Mouse (Mus musculus): ENCODE data around the gene Tmem121. TPM values are rescaled to one million over a fixed set of nuclear protein-coding genes. Genes with fewer than 3 reads are reported as not detected.
"Not testable (repeated sequence)": the region's sequence is repeated elsewhere in the genome, so short reads cannot be mapped to it uniquely, and the experiment has no call there.

Gene Tmem121
- polyA plus RNA-seq, 1 experiment from 2014 or later: 17.0 TPM

GRCm38 (mm10) chr12:113224687-113225091, 39.0 kb downstream of the Tmem121 start:
- H3K36me3 ChIP-seq (ENCODE audit: control insufficient read depth, insufficient read depth, low read length): no peaks in the 10 kb centered on the region
- H3K27me3 ChIP-seq (ENCODE audit: control insufficient read depth, insufficient read depth, low read length): no peaks in the 10 kb centered on the region
- no peaks in the 10 kb centered on the region for H3K4me1 ChIP-seq (replicated peaks; ENCODE audit: control insufficient read depth, insufficient read depth, low read length)
- no peaks in the 10 kb centered on the region for H3K9me3 ChIP-seq (ENCODE audit: control insufficient read depth, low read length)
- H3K9ac ChIP-seq (ENCODE audit: low read length): no peak overlapping the region
- DNase-seq (ENCODE audit: low spot score) (peak; percentile 34), ATAC-seq (replicated peaks; ENCODE audit: low FRiP score) (no peak)
- no peak overlapping the region for H3K27ac ChIP-seq (ENCODE audit: low read depth, low read length)
- no peak overlapping the region for H3K4me3 ChIP-seq (ENCODE audit: low read depth, low read length)
- H3K4me2 ChIP-seq (ENCODE audit: low read depth, low read length, severe bottlenecking): no peak overlapping the region
- WGBS: 88% methylated on average over 6 of the region's 6 CpGs

GRCm38 (mm10) chr12:113227970-113228593, 42.4 kb downstream of the Tmem121 start:
- no peaks in the 10 kb centered on the region for H3K36me3 ChIP-seq (ENCODE audit: control insufficient read depth, insufficient read depth, low read length)
- H3K4me1 ChIP-seq (replicated peaks; ENCODE audit: control insufficient read depth, insufficient read depth, low read length): no peaks in the 10 kb centered on the region
- no peak overlapping the region for H3K27ac ChIP-seq (ENCODE audit: low read depth, low read length)
- no peak for DNase-seq (ENCODE audit: low spot score)
- ATAC-seq (replicated peaks; ENCODE audit: low FRiP score): no peak
- WGBS: 78% methylated on average over 6 of the region's 6 CpGs
- no peaks in the 10 kb centered on the region for H3K9me3 ChIP-seq (ENCODE audit: control insufficient read depth, low read length)
- no peak overlapping the region for H3K4me2 ChIP-seq (ENCODE audit: low read depth, low read length, severe bottlenecking)
- no peak overlapping the region for H3K9ac ChIP-seq (ENCODE audit: low read length)
- no peak overlapping the region for H3K4me3 ChIP-seq (ENCODE audit: low read depth, low read length)
- no peaks in the 10 kb centered on the region for H3K27me3 ChIP-seq (ENCODE audit: control insufficient read depth, insufficient read depth, low read length)

GRCm38 (mm10) chr12:113230741-113231140, 45.0 kb downstream of the Tmem121 start:
- Histone ChIP-seq H3K36me3 (ENCODE audit: control insufficient read depth, insufficient read depth, low read length) (no peaks in the 10 kb centered on the region), H3K4me1 (replicated peaks; ENCODE audit: control insufficient read depth, insufficient read depth, low read length) (no peaks in the 10 kb centered on the region), H3K27ac (ENCODE audit: low read depth, low read length) (no peak overlapping the region), H3K9ac (ENCODE audit: low read length) (no peak overlapping the region), H3K9me3 (ENCODE audit: control insufficient read depth, low read length) (no peaks in the 10 kb centered on the region), H3K4me3 (ENCODE audit: low read depth, low read length) (no peak overlapping the region), H3K27me3 (ENCODE audit: control insufficient read depth, insufficient read depth, low read length) (no peaks in the 10 kb centered on the region), H3K4me2 (ENCODE audit: low read depth, low read length, severe bottlenecking) (no peak overlapping the region)
- ATAC-seq (replicated peaks; ENCODE audit: low FRiP score): no peak
- 88% methylated on average over 4 of the region's 4 CpGs for WGBS
- no peak for DNase-seq (ENCODE audit: low spot score)

- not testable (repeated sequence) for H3K4me2 ChIP-seq (ENCODE audit: low read depth, low read length, severe bottlenecking); ATAC-seq (replicated peaks; ENCODE audit: low FRiP score); H3K9ac ChIP-seq (ENCODE audit: low read length); H3K27me3 ChIP-seq (ENCODE audit: control insufficient read depth, insufficient read depth, low read length); H3K9me3 ChIP-seq (ENCODE audit: control insufficient read depth, low read length); H3K4me1 ChIP-seq (replicated peaks; ENCODE audit: control insufficient read depth, insufficient read depth, low read length); H3K36me3 ChIP-seq (ENCODE audit: control insufficient read depth, insufficient read depth, low read length); DNase-seq (ENCODE audit: low spot score); H3K4me3 ChIP-seq (ENCODE audit: low read depth, low read length); H3K27ac ChIP-seq (ENCODE audit: low read depth, low read length)
- 84% methylated on average over 6 of the region's 6 CpGs for WGBS
Observed at GRCm38 (mm10) chr12:113231551-113232263, 46.0 kb downstream of the Tmem121 start.

GRCm38 (mm10) chr12:113232264-113232750, 46.6 kb downstream of the Tmem121 start:
- not testable (repeated sequence) for H3K27ac ChIP-seq (ENCODE audit: low read depth, low read length); H3K9me3 ChIP-seq (ENCODE audit: control insufficient read depth, low read length); H3K27me3 ChIP-seq (ENCODE audit: control insufficient read depth, insufficient read depth, low read length); H3K9ac ChIP-seq (ENCODE audit: low read length); DNase-seq (ENCODE audit: low spot score); H3K4me2 ChIP-seq (ENCODE audit: low read depth, low read length, severe bottlenecking); H3K4me1 ChIP-seq (replicated peaks; ENCODE audit: control insufficient read depth, insufficient read depth, low read length); ATAC-seq (replicated peaks; ENCODE audit: low FRiP score); H3K4me3 ChIP-seq (ENCODE audit: low read depth, low read length); H3K36me3 ChIP-seq (ENCODE audit: control insufficient read depth, insufficient read depth, low read length)
- 58% methylated on average over 1 of the region's 1 CpGs for WGBS

Other genes starting within 250 kb of the Tmem121 start
- 57.6 and 59.2 TPM in 2 replicates for gene Nudt14, start 243.8 kb upstream of the Tmem121 start, polyA plus RNA-seq (2014; fragmentation: Nextera tagmentation; extraction: Ambion mirVana)
- gene Btbd6, start 209.4 kb upstream of the Tmem121 start, polyA plus RNA-seq (2014; fragmentation: Nextera tagmentation; extraction: Ambion mirVana): 26.7 and 27.8 TPM in 2 replicates
- 67.3 and 70.8 TPM in 2 replicates for gene Brf1, start 185.2 kb upstream of the Tmem121 start, polyA plus RNA-seq (2014; fragmentation: Nextera tagmentation; extraction: Ambion mirVana)
- gene Pacs2, start 171.4 kb upstream of the Tmem121 start, polyA plus RNA-seq (2014; fragmentation: Nextera tagmentation; extraction: Ambion mirVana): 24.7 and 25.6 TPM in 2 replicates
- gene Tex22, start 111.4 kb upstream of the Tmem121 start, polyA plus RNA-seq (2014; fragmentation: Nextera tagmentation; extraction: Ambion mirVana): not detected in 2 replicates
- gene Mta1, start 87.7 kb upstream of the Tmem121 start, polyA plus RNA-seq (2014; fragmentation: Nextera tagmentation; extraction: Ambion mirVana): 25.3 and 27.7 TPM in 2 replicates
- gene Crip2, start 45.7 kb upstream of the Tmem121 start, polyA plus RNA-seq (2014; fragmentation: Nextera tagmentation; extraction: Ambion mirVana): 186 and 217 TPM in 2 replicates
- gene Crip1, start 39.6 kb upstream of the Tmem121 start, polyA plus RNA-seq (2014; fragmentation: Nextera tagmentation; extraction: Ambion mirVana): 61.3 and 66.5 TPM in 2 replicates
- gene Tedc1, start 29.5 kb upstream of the Tmem121 start, polyA plus RNA-seq (2014; fragmentation: Nextera tagmentation; extraction: Ambion mirVana): 57.2 and 58.2 TPM in 2 replicates

Measured in forebrain, embryonic 11.5 days (tissue).